Mouse (Mus musculus): Measurements from ENCODE around the gene Gm15155. TPM values are rescaled to one million over a fixed set of nuclear protein-coding genes. Genes with fewer than 3 reads are reported as not detected.

The Gm15155 gene
- total and polyA plus RNA-seq, 2 experiments from 2014 or later = not detected

GRCm38 (mm10) chrX:155724157-155724556 is 99.6 kb downstream of the Gm15155 start:
- ATAC-seq (ENCODE audit: insufficient read depth, low read depth) (no peak), DNase-seq (ENCODE audit: low spot score) (no peak)
- Histone ChIP-seq H3K4me3 (ENCODE audit: low read depth, low read length) (no peak overlapping the region), H3K36me3 (replicated peaks; ENCODE audit: control insufficient read depth, insufficient read depth, low read length) (no peaks in the 10 kb centered on the region), H3K9ac (replicated peaks; ENCODE audit: low read depth, low read length) (no peak overlapping the region), H3K4me1 (ENCODE audit: control insufficient read depth, insufficient read depth) (no peaks in the 10 kb centered on the region), H3K4me2 (ENCODE audit: low read depth, low read length) (no peak overlapping the region), H3K27ac (ENCODE audit: low read depth) (no peak overlapping the region), H3K27me3 (ENCODE audit: control insufficient read depth, insufficient read depth, low read length) (no peaks in the 10 kb centered on the region), H3K9me3 (replicated peaks; ENCODE audit: control insufficient read depth, low read length) (no peaks in the 10 kb centered on the region)
- TF ChIP-seq CTCF (IDR thresholded peaks at IDR 0.05; ENCODE audit: low read depth) = no peak
- WGBS = 60% methylated on average over 3 of the region's 3 CpGs

- Histone ChIP-seq H3K4me2 (ENCODE audit: low read depth, low read length) (no peak overlapping the region), H3K27me3 (ENCODE audit: control insufficient read depth, insufficient read depth, low read length) (no peaks in the 10 kb centered on the region), H3K4me3 (ENCODE audit: low read depth, low read length) (no peak overlapping the region), H3K4me1 (ENCODE audit: control insufficient read depth, insufficient read depth) (no peaks in the 10 kb centered on the region), H3K9me3 (replicated peaks; ENCODE audit: control insufficient read depth, low read length) (no peaks in the 10 kb centered on the region), H3K36me3 (replicated peaks; ENCODE audit: control insufficient read depth, insufficient read depth, low read length) (no peaks in the 10 kb centered on the region), H3K27ac (ENCODE audit: low read depth) (no peak overlapping the region), H3K9ac (replicated peaks; ENCODE audit: low read depth, low read length) (no peak overlapping the region)
- 55% methylated on average over 1 of the region's 1 CpGs for WGBS
- DNase-seq (ENCODE audit: low spot score) (no peak), ATAC-seq (ENCODE audit: insufficient read depth, low read depth) (no peak)
- TF ChIP-seq EP300 (IDR thresholded peaks at IDR 0.05; ENCODE audit: low read depth) (no peak), CTCF (IDR thresholded peaks at IDR 0.05; ENCODE audit: low read depth) (no peak)
Measured at GRCm38 (mm10) chrX:155728387-155728786, 103.8 kb downstream of the Gm15155 start.

- H3K27me3 ChIP-seq (ENCODE audit: control insufficient read depth, insufficient read depth, low read length) = no peaks in the 10 kb centered on the region
- DNase-seq (ENCODE audit: low spot score) (no peak), ATAC-seq (ENCODE audit: insufficient read depth, low read depth) (no peak)
- no peak overlapping the region for H3K4me2 ChIP-seq (ENCODE audit: low read depth, low read length)
- no peaks in the 10 kb centered on the region for H3K36me3 ChIP-seq (replicated peaks; ENCODE audit: control insufficient read depth, insufficient read depth, low read length)
- TF ChIP-seq EP300 (IDR thresholded peaks at IDR 0.05; ENCODE audit: low read depth) = no peak
- no peak for TF ChIP-seq CTCF (IDR thresholded peaks at IDR 0.05; ENCODE audit: low read depth)
- H3K4me3 ChIP-seq (ENCODE audit: low read depth, low read length) = no peak overlapping the region
- no peak overlapping the region for H3K27ac ChIP-seq (ENCODE audit: low read depth)
- WGBS = 56% methylated on average over 1 of the region's 1 CpGs
- no peaks in the 10 kb centered on the region for H3K9me3 ChIP-seq (replicated peaks; ENCODE audit: control insufficient read depth, low read length)
- H3K9ac ChIP-seq (replicated peaks; ENCODE audit: low read depth, low read length) = no peak overlapping the region
- no peaks in the 10 kb centered on the region for H3K4me1 ChIP-seq (ENCODE audit: control insufficient read depth, insufficient read depth)
Measured at GRCm38 (mm10) chrX:155888118-155888517, 263.6 kb downstream of the Gm15155 start.

- no peak for TF ChIP-seq CTCF (IDR thresholded peaks at IDR 0.05; ENCODE audit: low read depth)
- no peak for TF ChIP-seq EP300 (IDR thresholded peaks at IDR 0.05; ENCODE audit: low read depth)
- Histone ChIP-seq H3K4me2 (ENCODE audit: low read depth, low read length) (no peak overlapping the region), H3K36me3 (replicated peaks; ENCODE audit: control insufficient read depth, insufficient read depth, low read length) (no peaks in the 10 kb centered on the region)
Measured at GRCm38 (mm10) chrX:155900040-155900439, 275.5 kb downstream of the Gm15155 start.

GRCm38 (mm10) chrX:155901742-155902141 is 277.2 kb downstream of the Gm15155 start:
- TF ChIP-seq CTCF (IDR thresholded peaks at IDR 0.05; ENCODE audit: low read depth) = no peak
- no peak for TF ChIP-seq EP300 (IDR thresholded peaks at IDR 0.05; ENCODE audit: low read depth)
- no peak overlapping the region for H3K27ac ChIP-seq (ENCODE audit: low read depth)
- H3K4me1 ChIP-seq (ENCODE audit: control insufficient read depth, insufficient read depth) = no peaks in the 10 kb centered on the region
- H3K36me3 ChIP-seq (replicated peaks; ENCODE audit: control insufficient read depth, insufficient read depth, low read length) = no peaks in the 10 kb centered on the region
- no peak overlapping the region for H3K4me3 ChIP-seq (ENCODE audit: low read depth, low read length)
- no peak overlapping the region for H3K9ac ChIP-seq (replicated peaks; ENCODE audit: low read depth, low read length)
- DNase-seq (ENCODE audit: low spot score) (no peak), ATAC-seq (ENCODE audit: insufficient read depth, low read depth) (no peak)
- H3K9me3 ChIP-seq (replicated peaks; ENCODE audit: control insufficient read depth, low read length) = no peaks in the 10 kb centered on the region
- H3K4me2 ChIP-seq (ENCODE audit: low read depth, low read length) = no peak overlapping the region
- H3K27me3 ChIP-seq (ENCODE audit: control insufficient read depth, insufficient read depth, low read length) = no peaks in the 10 kb centered on the region

More at GRCm38 (mm10) chrX:155900040-155900439, 275.5 kb downstream of the Gm15155 start:
- no peak overlapping the region for H3K9ac ChIP-seq (replicated peaks; ENCODE audit: low read depth, low read length)
- DNase-seq (ENCODE audit: low spot score) (no peak), ATAC-seq (ENCODE audit: insufficient read depth, low read depth) (no peak)
- H3K4me3 ChIP-seq (ENCODE audit: low read depth, low read length) = no peak overlapping the region
- H3K9me3 ChIP-seq (replicated peaks; ENCODE audit: control insufficient read depth, low read length) = no peaks in the 10 kb centered on the region
- WGBS = 62% methylated on average over 1 of the region's 1 CpGs
- no peaks in the 10 kb centered on the region for H3K4me1 ChIP-seq (ENCODE audit: control insufficient read depth, insufficient read depth)
- H3K27ac ChIP-seq (ENCODE audit: low read depth) = no peak overlapping the region
- no peaks in the 10 kb centered on the region for H3K27me3 ChIP-seq (ENCODE audit: control insufficient read depth, insufficient read depth, low read length)

- no peaks in the 10 kb centered on the region for H3K4me1 ChIP-seq (ENCODE audit: control insufficient read depth, insufficient read depth)
- no peak overlapping the region for H3K4me2 ChIP-seq (ENCODE audit: low read depth, low read length)
- no peak for DNase-seq (ENCODE audit: low spot score)
- no peaks in the 10 kb centered on the region for H3K9me3 ChIP-seq (replicated peaks; ENCODE audit: control insufficient read depth, low read length)
- TF ChIP-seq EP300 (IDR thresholded peaks at IDR 0.05; ENCODE audit: low read depth) (no peak), CTCF (IDR thresholded peaks at IDR 0.05; ENCODE audit: low read depth) (no peak)
- H3K27ac ChIP-seq (ENCODE audit: low read depth) = no peak overlapping the region
- WGBS = 29% methylated on average over 1 of the region's 1 CpGs
- no peak overlapping the region for H3K9ac ChIP-seq (replicated peaks; ENCODE audit: low read depth, low read length)
- H3K36me3 ChIP-seq (replicated peaks; ENCODE audit: control insufficient read depth, insufficient read depth, low read length) = no peaks in the 10 kb centered on the region
- no peaks in the 10 kb centered on the region for H3K27me3 ChIP-seq (ENCODE audit: control insufficient read depth, insufficient read depth, low read length)
- no peak for ATAC-seq (ENCODE audit: insufficient read depth, low read depth)
- H3K4me3 ChIP-seq (ENCODE audit: low read depth, low read length) = no peak overlapping the region
Measured at GRCm38 (mm10) chrX:155903108-155903507, 278.6 kb downstream of the Gm15155 start.
